Mouse (Mus musculus): Measurements from ENCODE around the gene Vipr2. TPM values are rescaled to one million over a fixed set of nuclear protein-coding genes. Genes with fewer than 3 reads are reported as not detected.
A peak's percentile ranks its signal among the peaks of the same experiment; 100 is the strongest.

Vipr2 gene
- polyA plus RNA-seq, 1 experiment = 0.47 TPM

GRCm38 (mm10) chr12:116119001-116119400 lies 41.5 kb downstream of the Vipr2 start:
- Histone ChIP-seq H3K4me3 (replicated peaks) (peak overlapping the region; percentile 29), H3K27me3 (replicated peaks) (no peaks in the 10 kb centered on the region), H3K4me1 (peaks cover 16% of the 10 kb centered on the region), H3K36me3 (replicated peaks; ENCODE audit: low read length) (no peaks in the 10 kb centered on the region), H3K9me3 (no peaks in the 10 kb centered on the region)
- TF ChIP-seq FLI1 (IDR thresholded peaks at IDR 0.05; ENCODE audit: low read length) = no peak
- TF ChIP-seq GATA1 (IDR thresholded peaks at IDR 0.05; ENCODE audit: borderline replicate concordance, low read length) = no peak

- Histone ChIP-seq H3K4me3 (replicated peaks) (no peak overlapping the region), H3K27me3 (replicated peaks) (no peaks in the 10 kb centered on the region), H3K36me3 (replicated peaks; ENCODE audit: low read length) (no peaks in the 10 kb centered on the region), H3K9me3 (peaks cover 4% of the 10 kb centered on the region; the same call in 1 of the 2 replicates), H3K4me1 (peaks cover 3% of the 10 kb centered on the region; the same call in 1 of the 2 replicates)
- TF ChIP-seq GATA1 (IDR thresholded peaks at IDR 0.05; ENCODE audit: borderline replicate concordance, low read length) (no peak), FLI1 (IDR thresholded peaks at IDR 0.05; ENCODE audit: low read length) (no peak)
These were observed 46.3 kb downstream of the Vipr2 start for GRCm38 (mm10) chr12:116123786-116124185.

GRCm38 (mm10) chr12:116130936-116131335 lies 53.4 kb downstream of the Vipr2 start:
- Histone ChIP-seq H3K36me3 (replicated peaks; ENCODE audit: low read length) (peaks cover 4% of the 10 kb centered on the region), H3K9me3 (peaks cover 9% of the 10 kb centered on the region), H3K4me3 (replicated peaks) (no peak overlapping the region), H3K27me3 (replicated peaks) (peaks cover 2% of the 10 kb centered on the region), H3K4me1 (peaks cover 7% of the 10 kb centered on the region)
- no peak for TF ChIP-seq GATA1 (IDR thresholded peaks at IDR 0.05; ENCODE audit: borderline replicate concordance, low read length)
- no peak for TF ChIP-seq FLI1 (IDR thresholded peaks at IDR 0.05; ENCODE audit: low read length)

GRCm38 (mm10) chr12:116132909-116133308 lies 55.4 kb downstream of the Vipr2 start:
- H3K27me3 ChIP-seq (replicated peaks) = peaks cover 2% of the 10 kb centered on the region
- peaks cover 5% of the 10 kb centered on the region; the same call in 1 of the 2 replicates for H3K9me3 ChIP-seq
- H3K36me3 ChIP-seq (replicated peaks; ENCODE audit: low read length) = peaks cover 6% of the 10 kb centered on the region
- peaks cover 13% of the 10 kb centered on the region for H3K4me1 ChIP-seq
- no peak for TF ChIP-seq GATA1 (IDR thresholded peaks at IDR 0.05; ENCODE audit: borderline replicate concordance, low read length)
- TF ChIP-seq FLI1 (IDR thresholded peaks at IDR 0.05; ENCODE audit: low read length) = no peak
- no peak overlapping the region for H3K4me3 ChIP-seq (replicated peaks)

GRCm38 (mm10) chr12:116135906-116136305 lies 58.4 kb downstream of the Vipr2 start:
- peaks cover 43% of the 10 kb centered on the region for H3K4me1 ChIP-seq
- H3K27me3 ChIP-seq (replicated peaks) = peaks cover 2% of the 10 kb centered on the region
- no peak for TF ChIP-seq GATA1 (IDR thresholded peaks at IDR 0.05; ENCODE audit: borderline replicate concordance, low read length)
- H3K36me3 ChIP-seq (replicated peaks; ENCODE audit: low read length) = peaks cover 6% of the 10 kb centered on the region
- H3K9me3 ChIP-seq = peaks cover 5% of the 10 kb centered on the region; the same call in 1 of the 2 replicates
- no peak overlapping the region for H3K4me3 ChIP-seq (replicated peaks)

GRCm38 (mm10) chr12:116138322-116139205 lies 61.0 kb downstream of the Vipr2 start:
- Histone ChIP-seq H3K4me3 (replicated peaks) (peak overlapping the region; percentile 72), H3K27me3 (replicated peaks) (peaks cover 3% of the 10 kb centered on the region), H3K4me1 (peaks cover 65% of the 10 kb centered on the region), H3K36me3 (replicated peaks; ENCODE audit: low read length) (peaks cover 6% of the 10 kb centered on the region), H3K9me3 (peaks cover 8% of the 10 kb centered on the region; the same call in 1 of the 2 replicates)
- TF ChIP-seq GATA1 (IDR thresholded peaks at IDR 0.05; ENCODE audit: borderline replicate concordance, low read length) = no peak
- no peak for TF ChIP-seq FLI1 (IDR thresholded peaks at IDR 0.05; ENCODE audit: low read length)

- Histone ChIP-seq H3K4me1 (peaks cover 81% of the 10 kb centered on the region), H3K36me3 (replicated peaks; ENCODE audit: low read length) (peaks cover 2% of the 10 kb centered on the region), H3K4me3 (replicated peaks) (no peak overlapping the region), H3K27me3 (replicated peaks) (peaks cover 3% of the 10 kb centered on the region), H3K9me3 (0 out of 2 replicates have a peak, but pooled peaks cover 3% of the 10 kb centered on the region)
- TF ChIP-seq FLI1 (IDR thresholded peaks at IDR 0.05; ENCODE audit: low read length) = no peak
- TF ChIP-seq GATA1 (IDR thresholded peaks at IDR 0.05; ENCODE audit: borderline replicate concordance, low read length) = no peak
These were observed 63.1 kb downstream of the Vipr2 start for GRCm38 (mm10) chr12:116140605-116141004.

GRCm38 (mm10) chr12:116141816-116142215 lies 64.3 kb downstream of the Vipr2 start:
- Histone ChIP-seq H3K36me3 (replicated peaks; ENCODE audit: low read length) (peaks cover under 1% of the 10 kb centered on the region), H3K27me3 (replicated peaks) (peaks cover 3% of the 10 kb centered on the region), H3K4me3 (replicated peaks) (no peak overlapping the region), H3K4me1 (peaks cover 88% of the 10 kb centered on the region), H3K9me3 (0 out of 2 replicates have a peak, but pooled peaks cover 3% of the 10 kb centered on the region)
- no peak for TF ChIP-seq GATA1 (IDR thresholded peaks at IDR 0.05; ENCODE audit: borderline replicate concordance, low read length)
- TF ChIP-seq FLI1 (IDR thresholded peaks at IDR 0.05; ENCODE audit: low read length) = no peak

GRCm38 (mm10) chr12:116142464-116142863 lies 64.9 kb downstream of the Vipr2 start:
- H3K4me1 ChIP-seq = peaks cover 93% of the 10 kb centered on the region

GRCm38 (mm10) chr12:116145246-116145645 lies 67.7 kb downstream of the Vipr2 start:
- peak overlapping the region; percentile 8 for H3K4me3 ChIP-seq (replicated peaks)

More at GRCm38 (mm10) chr12:116142464-116142863, 64.9 kb downstream of the Vipr2 start:
- H3K4me3 ChIP-seq (replicated peaks) = no peak overlapping the region
- H3K27me3 ChIP-seq (replicated peaks) = peaks cover 3% of the 10 kb centered on the region
- H3K36me3 ChIP-seq (replicated peaks; ENCODE audit: low read length) = no peaks in the 10 kb centered on the region
- TF ChIP-seq FLI1 (IDR thresholded peaks at IDR 0.05; ENCODE audit: low read length) (no peak), GATA1 (IDR thresholded peaks at IDR 0.05; ENCODE audit: borderline replicate concordance, low read length) (no peak)
- 0 out of 2 replicates have a peak, but pooled peaks cover 3% of the 10 kb centered on the region for H3K9me3 ChIP-seq

More at GRCm38 (mm10) chr12:116145246-116145645, 67.7 kb downstream of the Vipr2 start:
- Histone ChIP-seq H3K36me3 (replicated peaks; ENCODE audit: low read length) (no peaks in the 10 kb centered on the region), H3K9me3 (peaks cover 11% of the 10 kb centered on the region), H3K27me3 (replicated peaks) (peaks cover 8% of the 10 kb centered on the region), H3K4me1 (peaks cover 66% of the 10 kb centered on the region)
- TF ChIP-seq FLI1 (IDR thresholded peaks at IDR 0.05; ENCODE audit: low read length) (no peak), GATA1 (IDR thresholded peaks at IDR 0.05; ENCODE audit: borderline replicate concordance, low read length) (no peak)

All from megakaryocyte, embryonic 14.5 days (primary cell).